Mouse (Mus musculus) liver, adult 2 months (tissue): ENCODE results near the gene Ptpru. TPM values are rescaled to one million over a fixed set of nuclear protein-coding genes. Genes with fewer than 3 reads are reported as not detected.

Experiments
- DNase-seq: peaks from one replicate; pipeline ENCODE4 v3.0.0-alpha.2; 2011; ENCODE audit warnings: low read depth, low spot score; ENCODE audit errors: extremely low read depth
- H3K27ac ChIP-seq: fragments of 200-500 bp; replicated peaks from 2 replicates; pipeline ENCODE4 v1.5.1; 2012; ENCODE audit warnings: low read depth, mild to moderate bottlenecking, control low read depth, inconsistent platforms, low read length; ENCODE audit not compliant: insufficient read depth
- H3K27me3 ChIP-seq: fragments of 200-500 bp; 2 replicates; pipeline ENCODE4 v1.6.1; 2012; ENCODE audit warnings: mild to moderate bottlenecking, moderate library complexity, low read length, inconsistent platforms; ENCODE audit not compliant: control insufficient read depth, insufficient read depth
- H3K36me3 ChIP-seq: fragments of 200-500 bp; 2 replicates; pipeline ENCODE4 v1.6.1; 2012; ENCODE audit warnings: low read length, inconsistent platforms; ENCODE audit not compliant: control insufficient read depth, insufficient read depth
- H3K4me1 ChIP-seq: fragments of 200-500 bp; 2 replicates; pipeline ENCODE4 v1.6.1; 2011; ENCODE audit warnings: low read length; ENCODE audit not compliant: control insufficient read depth, insufficient read depth
- H3K4me3 ChIP-seq: fragments of 200-500 bp; 2 replicates; pipeline ENCODE4 v1.5.1; 2011; ENCODE audit warnings: low read depth, mild to moderate bottlenecking, control low read depth, low read length, moderate library complexity; ENCODE audit not compliant: insufficient read depth
- H3K79me2 ChIP-seq: fragments of 200-500 bp; 2 replicates; pipeline ENCODE4 v1.6.1; 2012; ENCODE audit warnings: inconsistent platforms, mild to moderate bottlenecking, low read length, moderate library complexity; ENCODE audit not compliant: control insufficient read depth, insufficient read depth
- H3K9ac ChIP-seq: fragments of 200-500 bp; 2 replicates; pipeline ENCODE4 v1.6.1; 2012; ENCODE audit warnings: low read depth, mild to moderate bottlenecking, control low read depth, inconsistent platforms, low read length
- CTCF ChIP-seq: fragments of 200-500 bp; IDR thresholded peaks from 2 replicates; pipeline ENCODE4 v1.5.1; 2011; ENCODE audit warnings: low read depth, low read length, control low read depth
- POLR2A ChIP-seq: fragments of 200-500 bp; IDR thresholded peaks from 2 replicates; pipeline ENCODE4 v1.6.1; 2011; ENCODE audit warnings: low read length, control low read depth; ENCODE audit not compliant: insufficient read depth; ENCODE audit errors: extremely low read depth
- WGBS: fragments of 180-500 bp; shearing (Covaris S2); methylation state at CpG from one replicate; pipeline ENCODE4 v1.1.7; 2018; 5-methylcytosine and 5-hydroxymethylcytosine counted together
- polyA plus RNA-seq: library from polyadenylated mRNA; depleted of rRNA; stranded (reverse); fragments of >200 nt; gene quantifications from 2 replicates; pipeline ENCODE4 v1.2.3, GENCODE M21; 2012; rRNA removed
- total RNA-seq: library from RNA; depleted of rRNA; stranded (reverse); fragments of >200 nt; gene quantifications from 2 replicates; pipeline ENCODE4 v1.2.3, GENCODE M21; 2014; rRNA removed

The Ptpru gene
- total RNA-seq = 0.09 and 0.40 TPM in 2 replicates
- 0.27 and 0.40 TPM in 2 replicates for polyA plus RNA-seq

DNA sequence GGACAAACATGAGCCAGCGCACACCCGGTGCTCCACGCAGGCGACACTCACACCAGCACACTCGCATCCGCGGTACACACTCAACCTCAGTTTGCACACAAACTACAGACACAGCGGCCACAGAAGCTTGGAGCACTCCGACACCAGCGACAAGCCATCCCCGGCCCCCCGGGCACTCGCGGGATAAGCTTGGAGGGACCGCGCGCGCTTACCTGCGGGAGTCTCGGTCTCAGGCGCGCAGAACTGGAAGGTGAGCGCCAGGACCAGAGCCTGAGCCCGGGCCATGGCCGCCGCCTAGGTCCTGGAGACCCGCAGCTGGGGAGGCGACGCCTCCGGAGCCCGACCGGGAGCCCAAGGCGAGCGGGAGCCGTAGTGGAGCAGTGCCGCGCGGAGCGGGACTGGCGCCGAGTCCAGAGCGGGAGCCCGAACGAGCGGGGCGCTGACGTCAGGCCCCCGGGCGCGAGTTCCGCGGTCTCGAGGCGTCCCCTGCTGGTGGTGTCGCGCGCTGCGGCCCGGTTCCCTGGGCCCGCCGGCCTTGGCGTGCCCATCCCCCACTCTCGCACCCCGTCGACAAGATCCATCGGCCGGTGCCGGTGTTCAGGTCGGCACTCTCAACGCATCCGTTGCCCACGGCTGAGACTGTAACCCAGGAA is at the start of gene Ptpru:
TSS of gene Ptpru (minus strand) at position 417 of the 653 bp plus-strand sequence.
- Histone ChIP-seq H3K27ac (no peak within 1 kb of the TSS), H3K27me3 (peaks cover 13% of the 10 kb centered on the region; the same call in 1 of the 2 replicates), H3K4me1 (peaks cover 11% of the 10 kb centered on the region), H3K4me3 (peak within 1 kb of the TSS; percentile 61), H3K36me3 (no peaks in the 10 kb centered on the region), H3K9ac (peak within 1 kb of the TSS; percentile 65), H3K79me2 (no peaks in the 10 kb centered on the region)
- TF ChIP-seq CTCF (peak; percentile 92), POLR2A (no peak)
- DNase-seq = peak; percentile 16
- WGBS = under 1% methylated on average over 72 of the region's 72 CpGs

DNA sequence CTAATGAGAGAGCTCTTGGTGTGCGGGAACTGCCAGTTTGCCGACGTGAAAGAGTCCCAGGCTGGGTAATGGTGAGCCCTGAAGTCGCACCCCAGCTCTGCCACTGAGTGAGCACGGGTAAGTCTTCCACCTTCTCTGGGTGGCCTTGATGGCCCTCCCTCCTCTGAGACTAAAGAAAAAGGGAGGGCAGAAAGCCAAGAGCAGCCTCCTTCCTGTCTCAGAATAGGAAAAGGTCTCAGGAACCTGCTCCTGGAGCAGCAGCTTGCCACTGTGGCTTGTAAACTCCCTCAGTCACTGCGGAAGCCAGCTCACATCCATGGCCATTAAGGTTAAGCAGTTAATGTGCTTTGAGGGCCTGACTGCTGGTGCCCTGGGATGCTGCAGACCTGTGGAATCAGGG is 47.3 kb upstream of the Ptpru start:
- no peak overlapping the region for H3K4me3 ChIP-seq
- H3K36me3 ChIP-seq = peaks cover 11% of the 10 kb centered on the region
- WGBS = 78% methylated on average over 6 of the region's 6 CpGs
- H3K9ac ChIP-seq = no peak overlapping the region
- no peak for TF ChIP-seq CTCF
- no peak for TF ChIP-seq POLR2A
- H3K27me3 ChIP-seq = no peaks in the 10 kb centered on the region
- DNase-seq = no peak
- H3K27ac ChIP-seq = peak overlapping the region; percentile 92
- peaks cover 44% of the 10 kb centered on the region for H3K79me2 ChIP-seq
- H3K4me1 ChIP-seq = peaks cover 63% of the 10 kb centered on the region

DNA sequence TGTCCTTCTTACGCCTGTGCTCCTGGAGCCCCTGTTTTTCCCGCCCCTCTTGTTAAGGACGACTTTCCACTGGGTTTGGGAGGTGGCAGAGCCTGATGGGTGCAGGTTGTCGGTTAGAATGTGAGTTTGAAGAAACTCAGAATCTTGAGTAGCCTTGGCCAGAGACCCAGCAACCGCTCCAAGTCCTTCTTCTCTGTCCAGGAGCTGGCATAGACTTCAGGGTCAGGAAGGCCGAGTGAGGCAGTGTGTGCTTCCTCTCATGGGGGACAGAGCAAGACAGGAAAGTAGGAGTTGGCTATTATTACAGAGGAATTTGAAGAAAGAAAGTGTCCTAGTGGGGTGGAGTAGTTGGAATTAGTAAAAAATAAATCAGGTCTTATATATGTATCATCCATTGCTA is 45.5 kb upstream of the Ptpru start:
- no peak for TF ChIP-seq POLR2A
- TF ChIP-seq CTCF = no peak
- Histone ChIP-seq H3K79me2 (peaks cover 54% of the 10 kb centered on the region), H3K27ac (peak overlapping the region; percentile 40), H3K4me1 (peaks cover 64% of the 10 kb centered on the region), H3K4me3 (no peak overlapping the region), H3K36me3 (peaks cover 11% of the 10 kb centered on the region), H3K27me3 (no peaks in the 10 kb centered on the region), H3K9ac (no peak overlapping the region)
- no peak for DNase-seq
- WGBS = 59% methylated on average over 6 of the region's 6 CpGs

DNA sequence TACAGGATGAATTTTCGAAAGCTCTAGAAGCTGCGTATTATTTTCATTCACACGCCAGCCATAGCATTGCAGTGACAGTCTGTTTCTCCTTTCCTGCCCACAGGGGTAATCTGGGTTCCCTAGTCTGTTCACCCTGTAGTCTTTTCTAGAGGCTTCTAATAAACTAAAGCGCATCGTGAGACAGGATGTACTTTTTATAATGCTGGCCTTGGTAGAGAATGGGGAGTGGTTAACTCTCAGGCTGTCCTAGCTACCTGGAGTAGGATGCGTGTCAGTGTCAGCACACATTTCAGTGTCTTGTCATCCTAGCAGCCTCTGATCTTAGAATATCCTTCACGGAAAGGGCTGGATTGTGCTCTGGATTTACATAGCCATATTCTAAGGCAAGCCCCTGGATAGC is 43.2 kb upstream of the Ptpru start:
- 69% methylated on average over 7 of the region's 7 CpGs for WGBS
- Histone ChIP-seq H3K4me3 (no peak overlapping the region), H3K79me2 (peaks cover 58% of the 10 kb centered on the region), H3K27me3 (no peaks in the 10 kb centered on the region), H3K36me3 (peaks cover 9% of the 10 kb centered on the region), H3K27ac (no peak overlapping the region; the same call in 1 of the 2 replicates), H3K9ac (no peak overlapping the region), H3K4me1 (peaks cover 59% of the 10 kb centered on the region)
- DNase-seq = no peak
- TF ChIP-seq CTCF = no peak
- no peak for TF ChIP-seq POLR2A

DNA sequence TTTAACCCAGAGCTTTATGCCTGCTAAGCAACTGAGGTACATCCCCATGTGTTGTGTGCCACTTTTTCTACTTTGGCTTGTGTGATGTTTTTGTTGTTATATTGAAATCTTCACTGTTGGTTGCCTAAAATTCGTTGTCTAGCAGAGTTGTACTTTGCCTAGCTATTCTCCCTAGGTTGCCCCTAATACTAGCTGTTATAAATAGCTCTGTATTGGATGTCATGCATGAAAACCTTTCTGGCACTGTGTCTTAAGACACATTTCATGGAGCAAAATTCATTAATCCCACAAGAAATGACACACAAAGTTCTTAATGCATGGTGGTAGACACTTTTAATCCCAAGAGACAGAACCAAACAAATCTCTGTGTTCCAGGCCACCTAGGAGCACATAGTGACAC is 41.6 kb upstream of the Ptpru start:
- H3K79me2 ChIP-seq = peaks cover 50% of the 10 kb centered on the region
- peaks cover 57% of the 10 kb centered on the region for H3K4me1 ChIP-seq
- peaks cover 3% of the 10 kb centered on the region for H3K36me3 ChIP-seq
- no peak overlapping the region for H3K9ac ChIP-seq
- TF ChIP-seq POLR2A (no peak), CTCF (no peak)
- no peaks in the 10 kb centered on the region for H3K27me3 ChIP-seq
- H3K4me3 ChIP-seq = no peak overlapping the region
- 20% methylated on average over 1 of the region's 1 CpGs for WGBS
- no peak for DNase-seq
- H3K27ac ChIP-seq = peak overlapping the region; percentile 56; the same call in 1 of the 2 replicates

DNA sequence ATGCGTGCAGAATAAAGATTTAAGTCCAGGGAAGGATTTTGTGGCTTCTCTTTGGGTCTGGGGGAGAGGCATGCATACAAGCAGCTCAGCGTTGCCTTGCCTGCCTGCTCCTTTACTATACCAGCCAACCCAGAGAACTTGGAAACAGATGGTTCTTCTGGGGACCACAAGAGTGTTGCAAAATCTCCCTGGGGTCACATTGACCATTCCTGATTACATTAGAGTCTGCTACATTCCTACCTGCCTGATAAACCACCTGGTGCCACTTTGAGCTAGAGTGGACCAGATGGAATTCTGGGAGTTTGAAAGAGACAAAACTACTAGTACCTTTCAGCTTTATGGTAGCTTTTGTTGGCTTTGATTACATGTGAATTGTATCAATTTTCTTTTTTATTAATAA is 38.7 kb upstream of the Ptpru start:
- H3K27ac ChIP-seq = peak overlapping the region; percentile 41
- DNase-seq = peak; percentile 77
- H3K4me3 ChIP-seq = no peak overlapping the region
- TF ChIP-seq POLR2A (no peak), CTCF (no peak)
- no peaks in the 10 kb centered on the region for H3K27me3 ChIP-seq
- H3K4me1 ChIP-seq = peaks cover 41% of the 10 kb centered on the region
- no peaks in the 10 kb centered on the region for H3K36me3 ChIP-seq
- peaks cover 49% of the 10 kb centered on the region for H3K79me2 ChIP-seq
- whole genome bisulfite sequencing = 39% methylated on average over 2 of the region's 2 CpGs
- H3K9ac ChIP-seq = peak overlapping the region; percentile 32; the same call in 1 of the 2 replicates
